Mouse (Mus musculus) hindbrain, embryonic 15.5 days (tissue): ENCODE results near the gene Sh2d1b2. TPM values are rescaled to one million over a fixed set of nuclear protein-coding genes. Genes with fewer than 3 reads are reported as not detected.

Experiments used
- ATAC-seq: fragments of 200-750 bp; cut with Nextera tagmentation; 2 replicates; pipeline ENCODE4 v1.8.0; 2017; ENCODE audit warnings: low read depth, moderate number of reproducible peaks, moderate TSS enrichment; ENCODE audit not compliant: low FRiP score
- H3K27ac ChIP-seq: fragments of 300-500 bp; sonication (generic); replicated peaks from 2 replicates; pipeline ENCODE4 v1.5.1; 2015; ENCODE audit warnings: mild to moderate bottlenecking, inconsistent platforms
- H3K27me3 ChIP-seq: fragments of 300-500 bp; sonication (generic); 2 replicates; pipeline ENCODE4 v1.6.1; 2015; ENCODE audit warnings: control low read depth, inconsistent platforms
- H3K36me3 ChIP-seq: fragments of 300-500 bp; sonication (generic); 2 replicates; pipeline ENCODE4 v1.6.1; 2015; ENCODE audit warnings: control low read depth, inconsistent platforms
- H3K4me1 ChIP-seq: fragments of 300-500 bp; sonication (generic); replicated peaks from 2 replicates; pipeline ENCODE4 v1.6.1; 2015; ENCODE audit warnings: control low read depth, inconsistent platforms
- H3K4me2 ChIP-seq: fragments of 300-500 bp; sonication (generic); 2 replicates; pipeline ENCODE4 v1.6.1; 2015; ENCODE audit warnings: moderate library complexity, mild to moderate bottlenecking, inconsistent platforms
- H3K4me3 ChIP-seq: fragments of 300-500 bp; sonication (generic); 2 replicates; pipeline ENCODE4 v1.5.1; 2015; ENCODE audit warnings: mild to moderate bottlenecking, inconsistent platforms
- H3K9ac ChIP-seq: fragments of 300-500 bp; sonication (generic); 2 replicates; pipeline ENCODE4 v1.6.1; 2015; ENCODE audit warnings: inconsistent platforms
- H3K9me3 ChIP-seq: fragments of 300-500 bp; sonication (generic); 2 replicates; pipeline ENCODE4 v1.6.1; 2016; ENCODE audit warnings: control low read depth, inconsistent platforms
- WGBS: fragments of 180-500 bp; shearing (Covaris S2); methylation state at CpG from one replicate; pipeline ENCODE4 v1.1.7; 2015; 5-methylcytosine and 5-hydroxymethylcytosine counted together
- polyA plus RNA-seq: library from polyadenylated mRNA; unstranded; fragments of >200 nt; fragmentation: Nextera tagmentation; extraction: Ambion mirVana; gene quantifications from 2 replicates; pipeline ENCODE4 v1.2.1, GENCODE M21; 2015

Sh2d1b2 gene
- polyA plus RNA-seq, 1 experiment from 2014 or later = not detected

GRCm38 (mm10) chr1:170292239-170292951 is 59.8 kb downstream of the Sh2d1b2 start:
- Histone ChIP-seq H3K4me2 (peak overlapping the region; percentile 18), H3K36me3 (no peaks in the 10 kb centered on the region), H3K4me1 (no peaks in the 10 kb centered on the region), H3K9me3 (no peaks in the 10 kb centered on the region), H3K4me3 (no peak overlapping the region), H3K27me3 (no peaks in the 10 kb centered on the region), H3K9ac (no peak overlapping the region), H3K27ac (no peak overlapping the region)
- 31% methylated on average over 9 of the region's 9 CpGs for WGBS
- peak; percentile 72; the same call in 1 of the 2 replicates for ATAC-seq

GRCm38 (mm10) chr1:170293257-170293656 is 60.7 kb downstream of the Sh2d1b2 start:
- H3K9me3 ChIP-seq = no peaks in the 10 kb centered on the region
- 79% methylated on average over 5 of the region's 5 CpGs for WGBS
- H3K27ac ChIP-seq = no peak overlapping the region
- no peak overlapping the region for H3K4me2 ChIP-seq
- no peaks in the 10 kb centered on the region for H3K27me3 ChIP-seq
- no peaks in the 10 kb centered on the region for H3K4me1 ChIP-seq
- no peak overlapping the region for H3K9ac ChIP-seq
- H3K4me3 ChIP-seq = no peak overlapping the region
- H3K36me3 ChIP-seq = no peaks in the 10 kb centered on the region
- no peak for ATAC-seq

DNA sequence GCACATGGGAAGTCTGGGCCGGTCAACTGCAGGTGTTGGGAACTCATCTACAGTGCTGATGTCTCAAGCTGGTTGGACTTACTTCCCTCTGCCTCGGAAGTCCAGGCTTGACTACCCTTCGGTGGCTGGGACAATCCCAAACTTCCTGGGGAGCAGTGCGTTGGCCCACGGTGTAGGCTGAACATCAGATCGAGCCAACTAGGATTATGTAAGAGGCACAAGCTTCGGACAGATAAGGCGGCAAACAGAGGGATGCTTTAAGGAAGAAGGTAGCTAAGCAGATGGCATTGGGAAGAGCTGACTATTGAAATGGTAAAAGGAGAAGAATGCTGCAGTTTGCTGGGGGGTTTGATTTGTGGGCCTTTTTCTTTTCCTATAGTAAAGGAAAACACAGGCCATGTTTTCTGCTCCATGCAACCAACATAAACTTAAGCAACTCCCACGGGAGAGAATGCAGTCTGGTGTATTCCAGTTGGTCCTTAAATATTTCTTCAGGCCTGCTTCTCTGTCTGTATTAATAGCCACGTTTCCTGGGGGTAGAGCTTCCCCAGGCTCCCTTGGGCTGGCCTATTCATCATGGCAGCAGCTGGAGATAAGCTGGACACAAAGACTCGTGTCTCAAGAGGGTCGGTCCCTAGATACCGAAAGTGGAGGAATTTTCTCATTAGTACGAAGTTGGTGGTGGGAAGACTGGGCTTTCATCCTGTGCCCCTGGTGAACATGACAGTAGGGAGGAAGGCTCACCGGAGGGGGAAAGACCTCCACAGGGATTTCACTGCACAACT is 62.4 kb downstream of the Sh2d1b2 start:
- Histone ChIP-seq H3K36me3 (no peaks in the 10 kb centered on the region), H3K4me3 (no peak overlapping the region), H3K9me3 (no peaks in the 10 kb centered on the region), H3K4me2 (no peak overlapping the region), H3K27me3 (no peaks in the 10 kb centered on the region), H3K4me1 (no peaks in the 10 kb centered on the region), H3K9ac (no peak overlapping the region), H3K27ac (no peak overlapping the region)
- WGBS = 61% methylated on average over 15 of the region's 15 CpGs
- ATAC-seq = no peak

- Histone ChIP-seq H3K4me3 (no peak overlapping the region), H3K9ac (no peak overlapping the region), H3K27me3 (no peaks in the 10 kb centered on the region), H3K27ac (no peak overlapping the region), H3K4me1 (no peaks in the 10 kb centered on the region), H3K4me2 (no peak overlapping the region), H3K9me3 (no peaks in the 10 kb centered on the region), H3K36me3 (no peaks in the 10 kb centered on the region)
- ATAC-seq = no peak
- WGBS = 74% methylated on average over 4 of the region's 4 CpGs
Observed at GRCm38 (mm10) chr1:170299496-170299895, 66.9 kb downstream of the Sh2d1b2 start.

- WGBS = 94% methylated on average over 9 of the region's 9 CpGs
- Histone ChIP-seq H3K4me2 (no peak overlapping the region), H3K9me3 (no peaks in the 10 kb centered on the region), H3K4me3 (no peak overlapping the region), H3K27ac (no peak overlapping the region), H3K36me3 (no peaks in the 10 kb centered on the region), H3K27me3 (no peaks in the 10 kb centered on the region), H3K4me1 (no peaks in the 10 kb centered on the region), H3K9ac (no peak overlapping the region)
- ATAC-seq = no peak
Observed at GRCm38 (mm10) chr1:170301686-170302085, 69.1 kb downstream of the Sh2d1b2 start.

GRCm38 (mm10) chr1:170302456-170302855 is 69.9 kb downstream of the Sh2d1b2 start:
- ATAC-seq = no peak
- Histone ChIP-seq H3K27me3 (no peaks in the 10 kb centered on the region), H3K4me1 (no peaks in the 10 kb centered on the region), H3K4me2 (no peak overlapping the region), H3K9ac (no peak overlapping the region), H3K36me3 (no peaks in the 10 kb centered on the region), H3K27ac (no peak overlapping the region), H3K9me3 (no peaks in the 10 kb centered on the region), H3K4me3 (no peak overlapping the region)
- WGBS = 71% methylated on average over 6 of the region's 6 CpGs

DNA sequence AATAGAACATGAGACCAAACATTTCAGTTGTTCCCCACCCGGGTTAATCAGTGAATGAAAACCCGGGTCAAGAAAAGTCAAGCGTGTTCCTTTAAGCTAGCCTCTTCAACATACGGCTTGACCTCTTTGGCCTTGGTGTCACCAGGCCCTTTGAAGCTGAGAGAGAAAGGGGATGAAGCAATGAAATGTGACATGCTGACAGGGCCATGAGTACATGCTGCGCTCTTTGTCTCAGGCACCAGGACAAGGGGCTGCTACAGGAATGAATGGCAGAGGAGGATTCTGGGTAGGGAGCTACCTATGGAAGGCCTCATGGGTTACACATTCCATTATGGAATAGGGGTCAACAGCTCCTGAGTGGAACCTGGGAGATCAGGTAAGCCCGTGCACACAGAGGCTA is 70.6 kb downstream of the Sh2d1b2 start:
- ATAC-seq = no peak

More for the DNA sequence above, 70.6 kb downstream of the Sh2d1b2 start:
- 39% methylated on average over 6 of the region's 6 CpGs for WGBS
- H3K27ac ChIP-seq = no peak overlapping the region
- H3K4me2 ChIP-seq = no peak overlapping the region
- no peaks in the 10 kb centered on the region for H3K36me3 ChIP-seq
- H3K4me3 ChIP-seq = no peak overlapping the region
- no peaks in the 10 kb centered on the region for H3K4me1 ChIP-seq
- no peaks in the 10 kb centered on the region for H3K27me3 ChIP-seq
- no peak overlapping the region for H3K9ac ChIP-seq
- H3K9me3 ChIP-seq = no peaks in the 10 kb centered on the region

Other genes starting within 250 kb of the Sh2d1b2 start
- gene Ddr2, start 122.0 kb upstream of the Sh2d1b2 start, polyA plus RNA-seq = 9.9 and 10.2 TPM in 2 replicates
- 61.9 and 62.4 TPM in 2 replicates for gene Uap1, start 57.8 kb upstream of the Sh2d1b2 start, polyA plus RNA-seq
- 9.6 TPM in 2 replicates for gene Uhmk1, start 17.4 kb upstream of the Sh2d1b2 start, polyA plus RNA-seq
- 0.09 and 0.13 TPM in 2 replicates for gene Sh2d1b1, start 44.6 kb downstream of the Sh2d1b2 start, polyA plus RNA-seq
- gene Gm7694, start 73.6 kb downstream of the Sh2d1b2 start, polyA plus RNA-seq = 2.1 and 2.6 TPM in 2 replicates
- gene Spata46, start 76.1 kb downstream of the Sh2d1b2 start, polyA plus RNA-seq = 0.61 and 1.2 TPM in 2 replicates